8 mouse cellular contexts compared by ENCODE assay signal in the genomic region with DNA sequence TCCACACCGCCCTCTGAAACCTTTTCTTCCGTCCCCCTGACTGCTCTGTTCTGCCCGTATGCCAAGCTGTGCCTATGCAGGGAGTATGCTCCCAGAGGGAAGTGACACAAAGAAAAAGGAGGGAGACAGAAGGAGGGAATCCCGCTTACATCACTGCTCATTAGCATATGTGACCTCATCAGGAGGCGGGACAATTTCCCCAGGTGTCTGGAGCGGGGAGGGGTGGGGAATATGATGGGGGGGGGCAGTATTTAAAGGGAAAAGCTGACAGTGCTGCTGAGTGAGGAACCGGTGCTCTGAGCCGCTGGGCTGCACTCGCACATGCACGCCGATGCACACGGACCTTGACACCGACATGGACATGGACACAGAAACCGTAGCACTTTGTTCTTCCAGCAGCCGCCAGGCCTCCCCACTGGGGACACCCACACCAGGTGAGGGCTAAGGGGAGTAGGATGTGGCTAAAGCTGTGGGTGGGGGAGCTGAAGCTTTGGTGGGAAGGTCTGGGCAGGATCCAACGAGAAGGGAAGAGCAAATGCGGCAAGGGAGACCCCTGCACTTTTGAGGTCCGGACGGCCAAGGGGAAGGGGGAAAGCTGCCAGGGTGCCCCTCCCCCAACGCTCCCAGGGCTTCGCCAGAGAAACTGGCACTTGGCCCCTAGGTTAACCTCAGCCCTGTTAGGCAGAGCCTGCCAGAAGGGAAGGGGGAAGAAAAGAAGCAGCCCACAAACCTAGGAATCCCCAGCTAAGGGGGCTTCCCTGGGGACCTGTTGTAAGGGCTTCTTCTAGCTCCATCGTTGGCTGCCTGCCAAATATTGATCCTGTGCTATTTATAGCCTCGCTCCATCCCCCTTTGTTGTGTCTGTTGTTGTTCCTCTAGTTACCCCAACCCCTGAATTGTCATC. TPM values are rescaled to one million over a fixed set of nuclear protein-coding genes. Genes with fewer than 3 reads are reported as not detected.
DNase-seq lines count a peak whose midpoint lies in the region; ATAC-seq and TF ChIP-seq lines count a peak whose summit lies in the region.

A gene (plus strand): TSS at position 160 of the 904 bp plus-strand sequence.

- peak; percentile 48; the same call in 1 of the 2 replicates for ATAC-seq in embryonic facial prominence, embryonic 12.5 days (ENCODE audit: insufficient number of reproducible peaks, insufficient read depth, low FRiP score, low TSS enrichment)
- peak; percentile 91 for ATAC-seq in hindbrain, embryonic 16.5 days

- H3K4me3 ChIP-seq in embryonic facial prominence, embryonic 12.5 days = peak within 1 kb of the TSS; percentile 45
- H3K4me3 ChIP-seq in hindbrain, embryonic 16.5 days (ENCODE audit: low read length) = peak within 1 kb of the TSS; percentile 52
- H3K4me3 ChIP-seq in small intestine, adult 2 months (ENCODE audit: low read depth, low read length) = peak within 1 kb of the TSS; percentile 62

- H3K27ac ChIP-seq in embryonic facial prominence, embryonic 12.5 days = no peak within 1 kb of the TSS
- peak within 1 kb of the TSS; percentile 71 for H3K27ac ChIP-seq in hindbrain, embryonic 16.5 days (ENCODE audit: low read depth, low read length)
- H3K27ac ChIP-seq in small intestine, adult 2 months (ENCODE audit: insufficient read depth, low read depth, low read length) = no peak within 1 kb of the TSS

- DNase-seq in ES-CJ7 (ENCODE audit: low read depth, low spot score) (peak; percentile 70), adipocyte (ENCODE audit: low spot score) (no peak)
- peak; percentile 64 for DNase-seq in adrenal gland, postnatal 10 days
- peak; percentile 42 for DNase-seq in left cerebral cortex, adult 11 months (ENCODE audit: low spot score)
- DNase-seq in lung, postnatal 14 days = peak; percentile 72

- H3K9me3 ChIP-seq in embryonic facial prominence, embryonic 12.5 days = no peaks in the 10 kb centered on the region
- H3K9me3 ChIP-seq in hindbrain, embryonic 16.5 days (ENCODE audit: control insufficient read depth, low read length) = no peaks in the 10 kb centered on the region

- H3K9ac ChIP-seq in embryonic facial prominence, embryonic 12.5 days = peak within 1 kb of the TSS; percentile 58
- peak within 1 kb of the TSS; percentile 71 for H3K9ac ChIP-seq in hindbrain, embryonic 16.5 days (ENCODE audit: low read depth, low read length)

- peak within 1 kb of the TSS; percentile 90 for H3K4me2 ChIP-seq in embryonic facial prominence, embryonic 12.5 days (replicated peaks)
- peak within 1 kb of the TSS; percentile 76 for H3K4me2 ChIP-seq in hindbrain, embryonic 16.5 days (ENCODE audit: low read length)

- no peaks in the 10 kb centered on the region for H3K36me3 ChIP-seq in embryonic facial prominence, embryonic 12.5 days
- no peaks in the 10 kb centered on the region for H3K36me3 ChIP-seq in hindbrain, embryonic 16.5 days (ENCODE audit: control insufficient read depth, insufficient read depth, low read length)
- no peaks in the 10 kb centered on the region for H3K36me3 ChIP-seq in small intestine, adult 2 months (ENCODE audit: control insufficient read depth, insufficient read depth, low read length)

- TF ChIP-seq POLR2A in small intestine, adult 2 months (IDR thresholded peaks at IDR 0.05; ENCODE audit: low read depth, low read length) = no peak

- no peak for TF ChIP-seq CTCF in small intestine, adult 2 months (IDR thresholded peaks at IDR 0.05; ENCODE audit: extremely low read depth, insufficient read length, insufficient replicate concordance, low read depth, low read length)

- WGBS in embryonic facial prominence, embryonic 12.5 days = 2% methylated on average over 23 of the region's 23 CpGs
- 1% methylated on average over 23 of the region's 23 CpGs for WGBS in hindbrain, embryonic 16.5 days
- WGBS in small intestine, adult 2 months = 4% methylated on average over 23 of the region's 23 CpGs

- H3K27me3 ChIP-seq in embryonic facial prominence, embryonic 12.5 days = peaks cover 37% of the 10 kb centered on the region
- H3K27me3 ChIP-seq in hindbrain, embryonic 16.5 days (replicated peaks; ENCODE audit: control insufficient read depth, insufficient read depth, low read length) = no peaks in the 10 kb centered on the region
- H3K27me3 ChIP-seq in small intestine, adult 2 months (ENCODE audit: control insufficient read depth, insufficient read depth, low read length) = peaks cover 7% of the 10 kb centered on the region; the same call in 1 of the 2 replicates

- H3K4me1 ChIP-seq in embryonic facial prominence, embryonic 12.5 days = peaks cover 19% of the 10 kb centered on the region
- H3K4me1 ChIP-seq in hindbrain, embryonic 16.5 days (ENCODE audit: control insufficient read depth, insufficient read depth, low read depth, low read length) = peaks cover 16% of the 10 kb centered on the region
- peaks cover 7% of the 10 kb centered on the region for H3K4me1 ChIP-seq in small intestine, adult 2 months (ENCODE audit: control insufficient read depth, insufficient read depth, insufficient read length, low read length)

RNA-seq across cellular contexts. Expression of the gene that starts here (rescaled TPM):
- under 1 TPM; 0.39 to 0.87 TPM for total RNA-seq in adrenal gland, postnatal 10 days (2021)
- polyA plus RNA-seq in embryonic facial prominence, embryonic 12.5 days (2016; fragmentation: Nextera tagmentation; extraction: Ambion mirVana) = 5.5 and 6.9 TPM in 2 replicates
- 38.5 and 39.5 TPM in 2 replicates for polyA plus RNA-seq in hindbrain, embryonic 16.5 days (2015; fragmentation: Nextera tagmentation; extraction: Ambion mirVana)
- polyA plus RNA-seq in small intestine, adult 2 months (2012; rRNA removed) = 0.20 and 0.76 TPM in 2 replicates

Comparison
In these comparisons a context has a peak if more than half of its experiments do, and no peak if none do; other contexts are left out.
1. Peak in DNase-seq in adrenal gland, postnatal 10 days; RNA of the gene not detected or under 1 TPM.